Mouse (Mus musculus) layer of hippocampus, postnatal 10 days (tissue): ENCODE measurements around the gene Acot4. TPM values are rescaled to one million over a fixed set of nuclear protein-coding genes. Genes with fewer than 3 reads are reported as not detected.
"Not testable (repeated sequence)": the region's sequence is repeated elsewhere in the genome, so short reads cannot be mapped to it uniquely, and the experiment has no call there.

Source experiments
- DNase-seq, 2 experiments: peaks; one replicate each; pipeline ENCODE4 v3.0.0; 2021; ENCODE audit warnings: low spot score in 2 of 2
- total RNA-seq, 2 experiments: library from RNA; stranded (reverse); gene quantifications; 2 replicates each; pipeline ENCODE4 v1.2.3; 2021

The Acot4 gene
- total RNA-seq, 2 experiments from 2014 or later, result 2.0 to 2.3 TPM

- not testable (repeated sequence) for DNase-seq
Measured at GRCm38 (mm10) chr12:84029043-84029442, 9.1 kb upstream of the Acot4 start.

GRCm38 (mm10) chr12:84030659-84031332, 7.4 kb upstream of the Acot4 start:
- DNase-seq, result peak; percentile 77 to 81

GRCm38 (mm10) chr12:84032854-84033253, 5.3 kb upstream of the Acot4 start:
- DNase-seq, result no peak

- DNase-seq, result not testable (repeated sequence)
Measured at GRCm38 (mm10) chr12:84033302-84033701, 4.9 kb upstream of the Acot4 start.

GRCm38 (mm10) chr12:84034108-84034507, 4.1 kb upstream of the Acot4 start:
- no peak for DNase-seq

DNA sequence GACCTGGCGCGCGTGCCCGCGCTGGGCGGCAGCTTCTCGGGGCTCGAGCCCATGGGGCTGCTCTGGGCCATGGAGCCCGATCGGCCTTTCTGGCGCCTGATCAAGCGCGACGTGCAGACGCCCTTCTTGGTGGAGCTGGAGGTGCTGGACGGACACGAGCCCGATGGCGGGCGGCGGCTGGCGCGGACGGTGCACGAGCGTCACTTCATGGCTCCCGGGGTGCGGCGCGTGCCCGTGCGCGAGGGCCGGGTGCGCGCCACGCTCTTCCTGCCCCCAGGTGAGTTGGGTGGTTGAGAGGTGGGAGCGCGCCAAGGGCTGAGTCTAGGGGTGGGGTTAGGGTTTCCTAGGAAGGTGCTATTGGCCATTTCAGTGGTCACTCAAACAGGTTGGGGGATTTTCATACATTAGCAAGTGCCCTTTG, 522 bp downstream of the Acot4 start, which contains the start of gene Gm49366:
Gene Gm49366 (plus strand): TSS at position 245 of the 421 bp plus-strand sequence.
- DNase-seq, result peak in 1 of 2 experiments; percentile 34

DNA sequence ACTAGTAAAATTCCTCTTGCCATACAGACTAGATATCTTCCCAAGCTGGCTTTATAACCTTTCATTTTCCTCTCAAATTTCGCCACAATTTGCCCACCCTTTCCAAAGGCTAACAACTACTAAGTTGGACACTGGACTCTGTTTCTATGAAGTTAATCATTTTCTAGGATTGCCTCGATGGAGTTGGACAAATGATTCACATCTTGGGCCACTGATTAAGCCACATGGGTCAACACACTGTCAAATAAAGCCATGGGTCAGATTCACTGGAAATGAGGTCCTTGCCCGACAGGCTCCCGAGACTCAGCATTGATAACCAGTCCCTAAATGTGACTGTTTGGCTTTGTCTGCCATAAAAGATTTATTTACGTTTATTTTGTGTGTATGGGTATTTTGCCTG, 4.1 kb downstream of the Acot4 start:
- no peak for DNase-seq

- no peak for DNase-seq
Measured at GRCm38 (mm10) chr12:84044045-84044444, 5.9 kb downstream of the Acot4 start.

DNA sequence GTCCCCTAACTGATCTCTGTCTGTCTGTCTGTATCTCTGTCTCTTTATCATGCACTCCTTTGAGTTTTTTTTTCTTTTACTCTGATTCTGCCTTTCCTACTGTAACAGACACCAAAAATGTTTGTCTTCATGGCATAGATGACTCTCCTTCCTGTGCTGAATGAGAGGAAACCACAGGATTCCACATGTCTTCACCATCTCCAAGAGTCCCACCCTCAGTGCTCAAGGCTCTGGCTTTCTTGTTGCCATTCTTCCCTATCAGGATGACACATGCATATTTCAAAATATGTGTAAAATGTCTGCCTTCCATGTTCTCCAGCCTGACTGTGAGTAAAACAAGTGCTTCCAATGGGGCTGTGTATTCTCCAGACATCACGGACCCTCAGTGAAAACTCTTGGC, 8.7 kb downstream of the Acot4 start:
- no peak for DNase-seq

DNA sequence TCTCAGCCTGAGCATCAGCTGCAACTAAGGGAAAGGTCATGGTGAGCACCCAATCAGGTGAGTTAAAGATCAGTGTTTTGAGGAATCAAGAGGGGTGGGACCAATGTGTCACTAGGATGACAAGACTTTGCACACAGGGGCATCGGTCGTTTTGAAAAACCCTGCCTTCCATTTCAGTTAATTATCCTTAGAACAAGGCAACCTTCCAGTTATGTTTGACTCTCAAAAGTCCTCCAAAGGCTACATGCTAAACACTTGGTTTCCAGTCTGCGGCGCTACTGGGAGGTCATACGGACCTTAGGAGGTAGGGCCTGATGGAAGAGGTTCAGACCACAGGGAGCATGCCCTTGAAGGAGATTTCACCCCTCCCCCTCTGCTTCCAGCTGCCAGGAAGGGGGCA, 12.6 kb downstream of the Acot4 start:
- DNase-seq, result not testable (repeated sequence)

DNA sequence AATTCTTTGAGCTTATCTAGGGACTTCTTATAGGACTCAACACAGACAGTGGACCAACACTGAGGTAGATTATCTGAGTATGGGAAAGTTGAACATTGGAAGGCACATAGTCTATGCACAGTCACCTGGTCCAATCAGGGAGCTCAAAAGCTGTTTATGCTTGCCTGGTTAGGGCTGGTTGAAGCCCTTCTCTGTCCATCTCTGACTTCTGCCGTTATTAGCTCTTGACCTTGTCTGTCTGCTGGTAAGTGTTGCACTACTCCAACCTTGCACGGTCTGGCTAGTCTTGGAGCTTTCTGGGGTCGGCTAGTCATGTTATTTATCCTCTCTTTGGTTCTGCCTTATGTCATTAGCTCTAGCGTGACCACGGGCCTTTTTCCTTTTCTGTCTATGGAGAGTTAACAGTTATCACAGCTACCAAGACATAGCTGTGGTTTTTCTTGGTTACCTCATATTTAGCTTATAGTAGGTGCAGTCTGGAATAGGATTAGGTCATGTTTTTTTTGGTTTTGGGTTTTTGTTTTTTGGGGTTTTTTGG, 13.8 kb downstream of the Acot4 start, which contains the start of gene Acot3:
Gene Acot3 (plus strand): TSS at position 208 of the 538 bp plus-strand sequence.
- DNase-seq, result no peak

DNA sequence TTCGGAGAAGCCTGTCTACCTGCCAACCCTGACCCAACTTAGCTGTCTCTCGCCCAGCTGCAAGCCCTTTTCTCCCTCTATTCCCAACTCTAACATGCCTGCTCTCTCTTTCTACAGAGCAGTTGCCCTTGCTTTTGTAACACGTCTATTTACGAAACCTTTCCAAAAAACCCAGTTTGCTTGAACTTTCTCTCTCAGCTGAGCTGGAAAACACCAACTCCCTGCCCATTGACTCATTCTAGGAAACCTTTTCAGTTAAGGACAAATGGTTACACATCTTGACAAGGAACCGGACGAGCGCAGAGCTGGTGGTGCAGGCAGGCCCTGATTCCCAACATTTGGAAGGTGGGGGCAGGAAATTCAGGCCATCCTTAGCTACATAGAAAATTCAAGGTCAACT, 14.4 kb downstream of the Acot4 start:
- no peak for DNase-seq

GRCm38 (mm10) chr12:84053173-84053572, 15.0 kb downstream of the Acot4 start:
- DNase-seq, result peak in 1 of 2 experiments; percentile 24

DNA sequence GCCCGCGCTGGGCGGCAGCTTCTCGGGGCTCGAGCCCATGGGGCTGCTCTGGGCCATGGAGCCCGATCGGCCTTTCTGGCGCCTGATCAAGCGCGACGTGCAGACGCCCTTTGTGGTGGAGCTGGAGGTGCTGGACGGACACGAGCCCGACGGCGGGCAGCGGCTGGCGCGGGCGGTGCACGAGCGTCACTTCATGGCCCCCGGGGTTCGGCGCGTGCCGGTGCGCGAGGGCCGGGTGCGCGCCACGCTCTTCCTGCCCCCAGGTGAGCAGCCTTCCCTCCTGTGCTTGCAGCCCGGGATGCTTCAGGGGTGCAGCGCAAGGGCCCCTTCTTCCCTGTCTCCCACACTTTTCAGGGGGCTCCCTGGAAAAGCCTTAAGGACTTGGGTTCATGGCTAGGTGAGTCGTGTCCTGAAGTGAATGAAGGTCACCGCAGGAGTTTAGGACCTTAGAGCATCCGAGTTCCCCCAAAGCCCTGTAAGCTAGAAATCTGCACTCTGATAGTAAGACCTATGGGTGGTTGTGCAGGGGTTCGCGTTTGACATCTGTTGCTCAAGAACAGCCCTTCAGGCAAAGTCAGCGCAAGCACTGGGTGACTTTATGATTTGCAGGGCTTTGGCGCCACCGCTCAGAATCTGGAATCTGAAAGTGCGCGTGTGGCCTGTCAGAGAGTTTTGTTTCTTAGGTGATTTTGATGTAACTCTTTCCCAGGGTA, 15.7 kb downstream of the Acot4 start:
- peak in 1 of 2 experiments; percentile 22 for DNase-seq

GRCm38 (mm10) chr12:84060946-84061345, 22.8 kb downstream of the Acot4 start:
- no peak for DNase-seq

DNA sequence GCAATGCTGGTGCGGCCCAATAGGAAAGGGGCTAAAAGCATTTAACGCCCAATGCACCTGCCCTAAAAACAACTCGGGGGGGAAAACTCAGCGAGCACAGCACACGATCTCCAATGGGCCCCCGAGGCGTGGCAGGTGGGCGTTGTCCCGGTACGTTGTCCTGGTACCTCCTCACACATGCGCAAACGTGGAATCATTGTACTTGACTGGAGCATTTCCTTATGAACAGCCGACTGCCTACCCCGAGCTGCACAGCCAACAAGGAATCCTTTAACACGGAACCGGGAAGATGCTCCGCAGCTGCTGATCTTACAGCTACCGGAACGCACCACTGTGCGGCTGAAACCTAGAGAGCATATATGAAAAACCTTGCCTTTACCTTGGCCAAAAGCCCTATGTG, 24.2 kb downstream of the Acot4 start:
- DNase-seq, result no peak

DNA sequence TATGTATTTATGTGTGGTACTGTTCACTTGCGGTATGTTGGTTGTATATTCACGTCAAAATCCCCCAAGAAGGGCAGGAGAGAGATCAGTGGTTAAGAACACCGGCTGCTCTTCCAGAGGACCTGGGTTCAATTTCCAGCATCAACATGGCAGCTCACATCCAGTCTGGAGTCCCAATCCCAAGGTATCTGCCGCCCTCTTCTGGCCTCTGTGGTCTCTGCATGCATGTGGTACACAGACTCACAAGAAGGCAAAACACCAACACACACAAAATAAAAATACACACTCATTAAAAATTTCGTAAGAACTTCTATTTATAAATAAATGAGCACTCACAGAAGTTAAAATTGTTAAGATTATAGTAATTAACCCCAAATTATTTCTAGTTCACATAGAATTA, 25.0 kb downstream of the Acot4 start:
- DNase-seq, result no peak

DNA sequence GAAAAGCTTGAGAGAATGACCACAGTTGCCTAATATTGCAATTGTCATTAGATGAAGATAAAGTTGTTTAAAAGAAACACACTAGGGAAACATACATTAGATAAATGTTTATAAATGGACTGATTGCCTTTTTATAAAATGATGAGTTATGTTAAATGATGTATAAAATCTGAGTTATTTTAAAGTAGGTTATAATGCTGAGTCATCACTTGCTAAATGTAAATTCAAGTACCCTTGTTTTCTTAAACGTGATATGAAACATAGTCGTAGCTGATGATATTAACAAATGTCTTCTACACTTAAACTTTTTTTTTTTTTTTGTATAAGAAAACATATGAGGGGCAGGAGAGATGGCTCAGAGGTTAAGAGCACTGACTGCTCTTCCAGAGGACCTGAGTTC, 25.7 kb downstream of the Acot4 start:
- DNase-seq, result no peak

- no peak for DNase-seq
Measured at GRCm38 (mm10) chr12:84064621-84065020, 26.4 kb downstream of the Acot4 start.

DNA sequence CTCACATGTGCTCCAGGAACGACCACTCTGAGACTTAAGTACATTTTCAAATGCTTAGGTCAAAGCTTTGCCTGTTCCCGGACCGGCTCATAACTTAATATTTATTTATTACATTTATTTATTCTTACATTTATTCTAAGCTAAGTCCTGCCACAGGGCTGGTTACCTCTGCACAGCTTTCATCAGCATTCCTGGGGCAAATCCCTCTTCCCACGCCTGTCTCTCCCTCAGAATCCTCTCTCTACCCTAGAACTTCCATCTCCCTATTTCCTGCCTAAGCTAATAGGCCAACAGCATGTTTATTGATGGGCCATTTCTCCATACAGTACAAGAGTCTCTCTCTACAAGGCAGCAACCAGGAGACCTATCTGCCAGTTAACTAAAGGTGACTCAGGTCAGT, 29.6 kb downstream of the Acot4 start:
- no peak for DNase-seq

- DNase-seq, result no peak
Measured at GRCm38 (mm10) chr12:84068296-84068695, 30.1 kb downstream of the Acot4 start.

DNA sequence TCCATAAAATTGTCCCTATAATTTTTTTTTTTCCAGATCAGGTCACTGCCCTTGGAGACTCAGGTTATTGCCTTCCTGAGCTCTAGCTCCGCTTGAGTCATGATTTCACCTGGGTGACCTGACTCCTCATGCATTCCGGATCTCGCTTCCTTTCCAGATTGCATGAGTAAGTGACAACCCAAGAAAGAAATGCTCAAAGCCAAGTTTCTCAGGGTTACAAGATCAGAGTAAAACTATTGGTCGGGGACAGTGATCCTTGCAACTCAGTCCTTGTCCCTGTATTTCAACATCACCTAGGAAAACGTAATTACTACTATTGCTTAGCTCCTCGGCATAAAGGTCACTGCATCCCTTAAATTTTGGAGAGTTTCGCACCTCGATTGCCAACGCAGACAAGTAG, 30.8 kb downstream of the Acot4 start, which contains the start of gene Acot5:
Gene Acot5 (plus strand): TSS at position 340 of the 400 bp plus-strand sequence.
- no peak for DNase-seq
